Mouse (Mus musculus) cerebral cortex, adult 2 months (tissue): ENCODE measurements around the gene Hist1h3e.

ENCODE experiments used
- WGBS: fragments of 180-500 bp; shearing (Covaris S2); methylation state at CpG from one replicate; pipeline ENCODE4 v1.1.7; 2018; 5-methylcytosine and 5-hydroxymethylcytosine counted together

The Hist1h3e gene

GRCm38 (mm10) chr13:23561883-23562659 lies at the start of gene Hist1h3e:
Hist1h3e (minus strand) TSS chr13:23562369.
- under 1% methylated on average over 58 of the region's 67 CpGs for WGBS

- 89% methylated on average over 3 of the region's 3 CpGs for WGBS
Observed at GRCm38 (mm10) chr13:23611638-23612037, 49.5 kb upstream of the Hist1h3e start.

- WGBS = 75% methylated on average over 2 of the region's 2 CpGs
Observed at GRCm38 (mm10) chr13:23610393-23610792, 48.2 kb upstream of the Hist1h3e start.

- WGBS = 87% methylated on average over 4 of the region's 4 CpGs
Observed at GRCm38 (mm10) chr13:23609209-23609608, 47.0 kb upstream of the Hist1h3e start.

- WGBS = 95% methylated on average over 3 of the region's 3 CpGs
Observed at GRCm38 (mm10) chr13:23605052-23605451, 42.9 kb upstream of the Hist1h3e start.

- 100% methylated on average over 3 of the region's 3 CpGs for whole genome bisulfite sequencing
Observed at GRCm38 (mm10) chr13:23604452-23604851, 42.3 kb upstream of the Hist1h3e start.

GRCm38 (mm10) chr13:23603182-23603699 lies 41.1 kb upstream of the Hist1h3e start:
- 65% methylated on average over 7 of the region's 7 CpGs for WGBS

GRCm38 (mm10) chr13:23597957-23598356 lies 35.8 kb upstream of the Hist1h3e start:
- WGBS = 9% methylated on average over 9 of the region's 9 CpGs

- WGBS = 90% methylated on average over 7 of the region's 7 CpGs
Observed at GRCm38 (mm10) chr13:23595622-23596372, 33.6 kb upstream of the Hist1h3e start.

- 86% methylated on average over 2 of the region's 2 CpGs for WGBS
Observed at GRCm38 (mm10) chr13:23595185-23595584, 33.0 kb upstream of the Hist1h3e start.

- 75% methylated on average over 5 of the region's 5 CpGs for WGBS
Observed at GRCm38 (mm10) chr13:23593051-23593770, 31.0 kb upstream of the Hist1h3e start.

- WGBS = 82% methylated on average over 7 of the region's 7 CpGs
Observed at GRCm38 (mm10) chr13:23592614-23593013, 30.4 kb upstream of the Hist1h3e start.

GRCm38 (mm10) chr13:23591886-23592285 lies 29.7 kb upstream of the Hist1h3e start:
- WGBS = 97% methylated on average over 7 of the region's 7 CpGs

- WGBS = 93% methylated on average over 7 of the region's 7 CpGs
Observed at GRCm38 (mm10) chr13:23591206-23591605, 29.0 kb upstream of the Hist1h3e start.

GRCm38 (mm10) chr13:23586940-23587225 lies 24.7 kb upstream of the Hist1h3e start:
- 4% methylated on average over 1 of the region's 1 CpGs for WGBS

- 1% methylated on average over 22 of the region's 22 CpGs for WGBS
Observed at GRCm38 (mm10) chr13:23586099-23586939, 24.1 kb upstream of the Hist1h3e start.

- WGBS = under 1% methylated on average over 30 of the region's 36 CpGs
Observed at GRCm38 (mm10) chr13:23585442-23586098, 23.4 kb upstream of the Hist1h3e start.

- under 1% methylated on average over 21 of the region's 21 CpGs for WGBS
Observed at GRCm38 (mm10) chr13:23585029-23585441, 22.9 kb upstream of the Hist1h3e start.

- WGBS = 18% methylated on average over 6 of the region's 6 CpGs
Observed at GRCm38 (mm10) chr13:23582219-23583056, 20.3 kb upstream of the Hist1h3e start.
